Mouse (Mus musculus) CH12.LX (cell line): ENCODE measurements around the gene Ppcs. TPM values are rescaled to one million over a fixed set of nuclear protein-coding genes. Genes with fewer than 3 reads are reported as not detected.

Experiments
- DNase-seq: peaks from one replicate; pipeline ENCODE4 v3.0.0-alpha.2; 2013; ENCODE audit errors: extremely low read depth
- H3K27ac ChIP-seq: 2 replicates; pipeline ENCODE4 v1.5.1; 2012; ENCODE audit warnings: low read depth, mild to moderate bottlenecking, control low read depth, moderate library complexity; ENCODE audit not compliant: insufficient read depth
- H3K27me3 ChIP-seq: replicated peaks from 2 replicates; pipeline ENCODE3; 2012; ENCODE audit warnings: inconsistent platforms
- H3K36me3 ChIP-seq, 2 experiments: replicated peaks in 1 of 2; 2 replicates each; pipeline versions ENCODE3 to v1.6.1; 2012; ENCODE audit warnings: inconsistent platforms in 1 of 2, low read length in 1 of 2, mild to moderate bottlenecking in 1 of 2, mixed read lengths in 1 of 2, moderate library complexity in 1 of 2; ENCODE audit not compliant: control insufficient read depth in 1 of 2, insufficient read depth in 1 of 2
- H3K4me1 ChIP-seq, 2 experiments: 2 replicates each; pipeline ENCODE4 v1.6.1; 2012; ENCODE audit warnings: inconsistent platforms in 1 of 2, moderate library complexity in 1 of 2; ENCODE audit not compliant: insufficient read depth in 2 of 2, control insufficient read depth in 1 of 2
- H3K4me2 ChIP-seq: 2 replicates; pipeline ENCODE4 v1.6.1; 2012; ENCODE audit warnings: low read depth, mild to moderate bottlenecking, control low read depth; ENCODE audit not compliant: poor library complexity, insufficient read depth, severe bottlenecking
- H3K4me3 ChIP-seq, 3 experiments: fragments of 150-350 bp in 1 of 3; sonication (generic) in 1 of 3; replicated peaks in 1 of 3; 2 replicates each; pipeline versions ENCODE3 to v1.5.1; 2011 to 2012; ENCODE audit warnings: low read depth in 2 of 3, low read length in 2 of 3, mild to moderate bottlenecking in 2 of 3, moderate library complexity in 2 of 3, control low read depth in 1 of 3, improper control_type of control experiment in 1 of 3, inconsistent platforms in 1 of 3, mixed read lengths in 1 of 3; ENCODE audit not compliant: poor library complexity in 1 of 3
- H3K79me2 ChIP-seq: replicated peaks from 2 replicates; pipeline ENCODE4 v1.6.1; 2012; ENCODE audit warnings: mild to moderate bottlenecking, moderate library complexity; ENCODE audit not compliant: control insufficient read depth, poor library complexity, insufficient read depth, severe bottlenecking; ENCODE audit errors: extremely low read depth
- H3K9ac ChIP-seq: 2 replicates; pipeline ENCODE4 v1.6.1; 2012; ENCODE audit warnings: low read depth, mild to moderate bottlenecking, control low read depth, moderate library complexity; ENCODE audit not compliant: insufficient read depth
- H3K9me3 ChIP-seq: replicated peaks from 2 replicates; pipeline ENCODE3; 2012; ENCODE audit warnings: low read length, inconsistent platforms, mixed read lengths
- E2F4 ChIP-seq: IDR thresholded peaks from 2 replicates; pipeline ENCODE4 v1.6.1; 2011; ENCODE audit warnings: low read depth, low read length, improper control_type of control experiment; ENCODE audit not compliant: insufficient replicate concordance
- EP300 ChIP-seq: IDR thresholded peaks from 2 replicates; pipeline ENCODE4 v1.6.1; 2011; ENCODE audit warnings: low read length, improper control_type of control experiment
- ETS1 ChIP-seq: conservative IDR thresholded peaks from 2 replicates; pipeline ENCODE4 v1.6.1; 2012; ENCODE audit warnings: low read depth, mild to moderate bottlenecking, inconsistent platforms, low read length, improper control_type of control experiment, moderate library complexity
- GABPA ChIP-seq: IDR thresholded peaks from 2 replicates; pipeline ENCODE4 v1.6.1; 2012; ENCODE audit warnings: low read depth, low read length, improper control_type of control experiment, inconsistent platforms; ENCODE audit not compliant: insufficient replicate concordance
- HCFC1 ChIP-seq: IDR thresholded peaks from 2 replicates; pipeline ENCODE4 v1.6.1; 2012; ENCODE audit warnings: low read depth, mild to moderate bottlenecking, inconsistent platforms, low read length, improper control_type of control experiment
- JUN ChIP-seq: IDR thresholded peaks from 2 replicates; pipeline ENCODE4 v1.6.1; 2011; ENCODE audit warnings: low read depth, mild to moderate bottlenecking, low read length, improper control_type of control experiment, moderate library complexity; ENCODE audit not compliant: insufficient read depth
- MEF2A ChIP-seq: IDR thresholded peaks from 2 replicates; pipeline ENCODE4 v1.6.1; 2014; ENCODE audit warnings: low read depth, mild to moderate bottlenecking, inconsistent platforms, low read length, improper control_type of control experiment, borderline replicate concordance
- MXI1 ChIP-seq: IDR thresholded peaks from 2 replicates; pipeline ENCODE4 v1.6.1; 2011; ENCODE audit warnings: mild to moderate bottlenecking, low read depth, low read length, improper control_type of control experiment
- MYC ChIP-seq: IDR thresholded peaks from 2 replicates; pipeline ENCODE4 v1.6.1; 2011; ENCODE audit warnings: low read depth, mild to moderate bottlenecking, improper control_type of control experiment, low read length
- POLR2A ChIP-seq: IDR thresholded peaks from 2 replicates; pipeline ENCODE4 v1.6.1; 2011; ENCODE audit warnings: low read depth, mild to moderate bottlenecking, improper control_type of control experiment, low read length
- POLR2AphosphoS2 ChIP-seq: IDR thresholded peaks from 2 replicates; pipeline ENCODE4 v1.6.1; 2011; ENCODE audit warnings: low read depth, low read length, improper control_type of control experiment
- RAD21 ChIP-seq: IDR thresholded peaks from 2 replicates; pipeline ENCODE4 v1.6.1; 2011; ENCODE audit warnings: low read depth, mild to moderate bottlenecking, low read length, improper control_type of control experiment, moderate library complexity
- SIN3A ChIP-seq: IDR thresholded peaks from 2 replicates; pipeline ENCODE4 v1.6.1; 2012; ENCODE audit warnings: low read length, improper control_type of control experiment, inconsistent platforms
- TCF12 ChIP-seq: IDR thresholded peaks from 2 replicates; pipeline ENCODE4 v1.6.1; 2014; ENCODE audit warnings: low read depth, mild to moderate bottlenecking, inconsistent platforms, low read length, improper control_type of control experiment
- USF1 ChIP-seq: IDR thresholded peaks from 2 replicates; pipeline ENCODE4 v1.6.1; 2014; ENCODE audit warnings: low read depth, mild to moderate bottlenecking, inconsistent platforms, low read length, improper control_type of control experiment
- USF2 ChIP-seq: conservative IDR thresholded peaks from 2 replicates; pipeline ENCODE4 v1.6.1; 2011; ENCODE audit warnings: low read depth, low read length, improper control_type of control experiment
- ZKSCAN1 ChIP-seq: IDR thresholded peaks from 2 replicates; pipeline ENCODE4 v1.6.1; 2012; ENCODE audit warnings: low read depth, inconsistent platforms, low read length, improper control_type of control experiment, borderline replicate concordance
- ZNF384 ChIP-seq: IDR thresholded peaks from 2 replicates; pipeline ENCODE4 v1.6.1; 2012; ENCODE audit warnings: low read depth, low read length, improper control_type of control experiment, inconsistent platforms
- dilution Hi-C: fragments of 300-500 bp; cut with MboI; formaldehyde crosslinking; loops from 2 replicates; pipeline ENCODE4 v1.14.3; 2020; ENCODE audit warnings: low sequenced_read_pairs; ENCODE audit not compliant: extremely low pct_unique_long_range_greater_than_20kb, extremely low pct_ligation_motif_present
- in situ Hi-C: fragments of 300-500 bp; cut with MboI; formaldehyde crosslinking; loops from 3 replicates; pipeline ENCODE4 v1.14.3; 2019; ENCODE audit warnings: low sequenced_read_pairs, low pct_ligation_motif_present, low pct_unique_long_range_greater_than_20kb, mixed read lengths
- polyA plus RNA-seq: library from polyadenylated mRNA; unstranded; fragments of >175 nt; gene quantifications from 2 replicates; pipeline ENCODE4 v1.2.1, GENCODE M21; 2012; ENCODE audit warnings: low read depth; ENCODE audit not compliant: insufficient read length
- total RNA-seq, 2 experiments: library from RNA; depleted of rRNA; stranded (reverse); fragments of 300-350 nt in 1 of 2; fragments of >200 nt in 1 of 2; gene quantifications; 2 replicates each; pipeline ENCODE4 v1.2.3; 2012 to 2014

The Ppcs gene
- total and polyA plus RNA-seq, 3 experiments: 14.7 to 22.7 (median 19.3) TPM

DNA sequence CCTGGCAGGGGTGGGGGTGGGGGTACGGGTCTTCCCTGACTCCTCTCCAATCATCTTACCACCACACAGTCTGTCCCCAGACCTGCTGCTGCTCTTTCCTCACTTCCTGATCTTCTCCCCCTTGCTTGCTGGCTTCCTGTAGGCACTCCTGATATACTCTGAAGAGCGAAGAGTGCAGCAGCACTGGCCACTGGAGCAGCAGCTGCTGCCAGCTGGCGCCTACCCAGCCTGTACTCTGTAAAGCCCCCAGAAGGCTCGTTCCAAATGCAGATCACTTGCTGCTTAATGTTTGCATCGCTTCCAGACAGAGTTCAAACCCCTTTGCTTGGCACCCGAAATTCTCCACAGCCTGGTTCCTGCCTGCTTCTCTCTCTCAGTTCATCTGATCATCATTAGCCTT lies 9.4 kb downstream of the Ppcs start:
- no peak overlapping the region for H3K9ac ChIP-seq
- no peak overlapping the region for H3K4me2 ChIP-seq
- dilution Hi-C loops (no loop called here), in situ Hi-C loops (no loop called here)
- no peak overlapping the region for H3K27ac ChIP-seq
- peaks cover 0 to under 1% of the 10 kb centered on the region in 2 experiments for H3K36me3 ChIP-seq
- peaks cover 0 to 13% of the 10 kb centered on the region in 2 experiments; a peak in 2 of 4 replicates for H3K4me1 ChIP-seq
- H3K27me3 ChIP-seq: no peaks in the 10 kb centered on the region
- no peak for DNase-seq
- peaks cover 3% of the 10 kb centered on the region for H3K9me3 ChIP-seq
- H3K79me2 ChIP-seq: no peaks in the 10 kb centered on the region
- TF ChIP-seq MYC: no peak
- no peak for TF ChIP-seq ETS1
- no peak for TF ChIP-seq POLR2AphosphoS2
- no peak for TF ChIP-seq USF2
- no peak for TF ChIP-seq SIN3A
- TF ChIP-seq ZKSCAN1: no peak
- no peak for TF ChIP-seq MEF2A
- TF ChIP-seq RAD21: no peak
- TF ChIP-seq POLR2A: no peak
- no peak for TF ChIP-seq EP300
- TF ChIP-seq MXI1: no peak
- TF ChIP-seq ZNF384: no peak
- no peak for TF ChIP-seq HCFC1
- TF ChIP-seq USF1: no peak
- TF ChIP-seq JUN: no peak
- TF ChIP-seq GABPA: no peak
- TF ChIP-seq E2F4: no peak
- H3K4me3 ChIP-seq: no peak overlapping the region

- Histone ChIP-seq H3K4me3 (no peak overlapping the region), H3K27ac (no peak overlapping the region), H3K9me3 (peaks cover 6% of the 10 kb centered on the region), H3K27me3 (no peaks in the 10 kb centered on the region), H3K9ac (no peak overlapping the region), H3K36me3 (no peaks in the 10 kb centered on the region), H3K79me2 (no peaks in the 10 kb centered on the region), H3K4me2 (no peak overlapping the region), H3K4me1 (peaks cover 0 to 13% of the 10 kb centered on the region in 2 experiments; a peak in 2 of 4 replicates)
- DNase-seq: no peak
- TF ChIP-seq TCF12: no peak
- TF ChIP-seq MYC: no peak
- TF ChIP-seq EP300: no peak
- in situ Hi-C loops (no loop called here), dilution Hi-C loops (no loop called here)
These were observed 10.2 kb downstream of the Ppcs start for GRCm38 (mm10) chr4:119411877-119412650.
